Mouse (Mus musculus): ENCODE data around the gene Kcnq1. TPM values are rescaled to one million over a fixed set of nuclear protein-coding genes. Genes with fewer than 3 reads are reported as not detected.

Kcnq1 gene
- total RNA-seq, 4 experiments from 2014 or later: 3.7 to 14.9 (median 9.0) TPM

GRCm38 (mm10) chr7:143373265-143373664 is 267.1 kb downstream of the Kcnq1 start:
- no peak for DNase-seq

GRCm38 (mm10) chr7:143375945-143376344 is 269.8 kb downstream of the Kcnq1 start:
- no peak for DNase-seq

- no peak for DNase-seq
Observed at GRCm38 (mm10) chr7:143380466-143381073, 274.4 kb downstream of the Kcnq1 start.

- DNase-seq: no peak
Observed at GRCm38 (mm10) chr7:143386632-143387031, 280.5 kb downstream of the Kcnq1 start.

- DNase-seq: peak; percentile 85
Observed at GRCm38 (mm10) chr7:143388783-143389695, 282.9 kb downstream of the Kcnq1 start.

- DNase-seq: no peak
Observed at GRCm38 (mm10) chr7:143389860-143390259, 283.7 kb downstream of the Kcnq1 start.

- no peak for DNase-seq
Observed at GRCm38 (mm10) chr7:143390277-143390948, 284.3 kb downstream of the Kcnq1 start.

- no peak for DNase-seq
Observed at GRCm38 (mm10) chr7:143395113-143395563, 289.0 kb downstream of the Kcnq1 start.

GRCm38 (mm10) chr7:143399756-143400155 is 293.6 kb downstream of the Kcnq1 start:
- DNase-seq: no peak

- no peak for DNase-seq
Observed at GRCm38 (mm10) chr7:143400599-143400998, 294.4 kb downstream of the Kcnq1 start.

- no peak for DNase-seq
Observed at GRCm38 (mm10) chr7:143401429-143402016, 295.4 kb downstream of the Kcnq1 start.

- no peak for DNase-seq
Observed at GRCm38 (mm10) chr7:143404296-143404695, 298.1 kb downstream of the Kcnq1 start.

GRCm38 (mm10) chr7:143407931-143408501 is 301.9 kb downstream of the Kcnq1 start:
- no peak for DNase-seq

- DNase-seq: no peak
Observed at GRCm38 (mm10) chr7:143408615-143409021, 302.5 kb downstream of the Kcnq1 start.

GRCm38 (mm10) chr7:143412606-143413005 is 306.4 kb downstream of the Kcnq1 start:
- DNase-seq: no peak

- DNase-seq: no peak
Observed at GRCm38 (mm10) chr7:143415070-143415469, 308.9 kb downstream of the Kcnq1 start.

- no peak for DNase-seq
Observed at GRCm38 (mm10) chr7:143416406-143416805, 310.2 kb downstream of the Kcnq1 start.

GRCm38 (mm10) chr7:143417875-143418274 is 311.7 kb downstream of the Kcnq1 start:
- no peak for DNase-seq

GRCm38 (mm10) chr7:143419585-143420160 is 313.5 kb downstream of the Kcnq1 start:
- DNase-seq: no peak

GRCm38 (mm10) chr7:143428142-143428813 is 322.1 kb downstream of the Kcnq1 start:
- no peak for DNase-seq

GRCm38 (mm10) chr7:143428814-143429499 is 322.8 kb downstream of the Kcnq1 start:
- no peak for DNase-seq

Measured in adrenal gland, adult 8-10 months (tissue).